Mouse (Mus musculus) heart, postnatal 0 days (tissue): ENCODE data around the gene Sipa1l3. TPM values are rescaled to one million over a fixed set of nuclear protein-coding genes. Genes with fewer than 3 reads are reported as not detected.

Experiments used
- ATAC-seq: fragments of 200-750 bp; cut with Nextera tagmentation; 2 replicates; pipeline ENCODE4 v1.8.0; 2017; ENCODE audit warnings: low read depth, moderate number of reproducible peaks, moderate library complexity; ENCODE audit not compliant: insufficient read depth
- DNase-seq: peaks from one replicate; pipeline ENCODE4 v3.0.0-alpha.2; 2016; ENCODE audit warnings: low spot score
- H3K27ac ChIP-seq: fragments of 300-500 bp; sonication (generic); 2 replicates; pipeline ENCODE4 v1.5.1; 2014; ENCODE audit warnings: low read depth, mild to moderate bottlenecking
- H3K27me3 ChIP-seq: fragments of 300-500 bp; sonication (generic); 2 replicates; pipeline ENCODE4 v1.6.1; 2014; ENCODE audit warnings: low read length, mixed read lengths; ENCODE audit not compliant: control insufficient read depth, insufficient read depth
- H3K36me3 ChIP-seq: fragments of 300-500 bp; sonication (generic); replicated peaks from 2 replicates; pipeline ENCODE4 v1.6.1; 2014; ENCODE audit warnings: low read length, mixed read lengths; ENCODE audit not compliant: control insufficient read depth, insufficient read depth
- H3K4me1 ChIP-seq: fragments of 300-500 bp; sonication (generic); 2 replicates; pipeline ENCODE4 v1.6.1; 2014; ENCODE audit warnings: antibody characterized with exemption; ENCODE audit not compliant: control insufficient read depth, insufficient read depth
- H3K4me2 ChIP-seq: fragments of 300-500 bp; sonication (generic); 2 replicates; pipeline ENCODE4 v1.6.1; 2014; ENCODE audit warnings: low read depth, mild to moderate bottlenecking, low read length, moderate library complexity
- H3K4me3 ChIP-seq: fragments of 300-500 bp; sonication (generic); 2 replicates; pipeline ENCODE4 v1.5.1; 2014; ENCODE audit warnings: low read depth, low read length
- H3K9ac ChIP-seq: fragments of 300-500 bp; sonication (generic); replicated peaks from 2 replicates; pipeline ENCODE4 v1.6.1; 2014; ENCODE audit warnings: low read depth, low read length, mixed read lengths
- H3K9me3 ChIP-seq: fragments of 300-500 bp; sonication (generic); replicated peaks from 2 replicates; pipeline ENCODE4 v1.6.1; 2016; ENCODE audit warnings: low read length; ENCODE audit not compliant: control insufficient read depth
- CTCF ChIP-seq: IDR thresholded peaks from 2 replicates; pipeline ENCODE4 v1.5.1; 2016; ENCODE audit warnings: antibody characterized with exemption, control low read depth, low read depth
- EP300 ChIP-seq: IDR thresholded peaks from 2 replicates; pipeline ENCODE4 v1.6.1; 2016; ENCODE audit warnings: antibody characterized with exemption, low read depth
- WGBS: fragments of 180-500 bp; shearing (Covaris S2); extraction: QIAGEN DNeasy Blood & Tissue Kit; methylation state at CpG from one replicate; pipeline ENCODE4 v1.1.7; 2014; 5-methylcytosine and 5-hydroxymethylcytosine counted together
- polyA plus RNA-seq: library from polyadenylated mRNA; unstranded; fragments of >200 nt; fragmentation: Nextera tagmentation; extraction: Ambion mirVana; gene quantifications from 2 replicates; pipeline ENCODE4 v1.2.1, GENCODE M21; 2015
- total RNA-seq: library from RNA; depleted of rRNA; stranded (reverse); fragments of >200 nt; gene quantifications from 2 replicates; pipeline ENCODE4 v1.2.3, GENCODE M21; 2014; ENCODE audit warnings: low replicate concordance

Sipa1l3 gene
- total and polyA plus RNA-seq, 2 experiments from 2014 or later = 1.7 to 16.2 TPM

GRCm38 (mm10) chr7:29397486-29397885, 121.0 kb downstream of the Sipa1l3 start:
- WGBS = 38% methylated on average over 3 of the region's 3 CpGs
- Histone ChIP-seq H3K27me3 (peaks cover 41% of the 10 kb centered on the region), H3K4me2 (no peak overlapping the region), H3K36me3 (peaks cover 29% of the 10 kb centered on the region), H3K9ac (no peak overlapping the region), H3K4me1 (no peaks in the 10 kb centered on the region), H3K9me3 (no peaks in the 10 kb centered on the region), H3K27ac (no peak overlapping the region), H3K4me3 (no peak overlapping the region)
- TF ChIP-seq EP300 (no peak), CTCF (no peak)
- peak; percentile 39; the same call in 1 of the 2 replicates for ATAC-seq
- no peak for DNase-seq

- H3K4me1 ChIP-seq = no peaks in the 10 kb centered on the region
- 92% methylated on average over 16 of the region's 16 CpGs for WGBS
- H3K36me3 ChIP-seq = peaks cover 29% of the 10 kb centered on the region
- H3K9ac ChIP-seq = no peak overlapping the region
- no peak overlapping the region for H3K27ac ChIP-seq
- H3K9me3 ChIP-seq = no peaks in the 10 kb centered on the region
- DNase-seq (no peak), ATAC-seq (no peak)
- no peak for TF ChIP-seq EP300
- TF ChIP-seq CTCF = no peak
- H3K4me3 ChIP-seq = no peak overlapping the region
- no peak overlapping the region for H3K4me2 ChIP-seq
- peaks cover 39% of the 10 kb centered on the region for H3K27me3 ChIP-seq
Observed at GRCm38 (mm10) chr7:29396943-29397340, 121.5 kb downstream of the Sipa1l3 start.

GRCm38 (mm10) chr7:29396216-29396942, 122.1 kb downstream of the Sipa1l3 start:
- no peak overlapping the region for H3K9ac ChIP-seq
- 85% methylated on average over 12 of the region's 12 CpGs for WGBS
- TF ChIP-seq CTCF = no peak
- TF ChIP-seq EP300 = no peak
- no peak overlapping the region for H3K4me2 ChIP-seq
- no peaks in the 10 kb centered on the region for H3K9me3 ChIP-seq
- ATAC-seq (no peak), DNase-seq (no peak)
- peaks cover 29% of the 10 kb centered on the region for H3K36me3 ChIP-seq
- H3K4me3 ChIP-seq = no peak overlapping the region
- H3K27ac ChIP-seq = no peak overlapping the region
- H3K27me3 ChIP-seq = peaks cover 42% of the 10 kb centered on the region
- H3K4me1 ChIP-seq = no peaks in the 10 kb centered on the region

GRCm38 (mm10) chr7:29395179-29395578, 123.3 kb downstream of the Sipa1l3 start:
- 94% methylated on average over 4 of the region's 4 CpGs for WGBS

DNA sequence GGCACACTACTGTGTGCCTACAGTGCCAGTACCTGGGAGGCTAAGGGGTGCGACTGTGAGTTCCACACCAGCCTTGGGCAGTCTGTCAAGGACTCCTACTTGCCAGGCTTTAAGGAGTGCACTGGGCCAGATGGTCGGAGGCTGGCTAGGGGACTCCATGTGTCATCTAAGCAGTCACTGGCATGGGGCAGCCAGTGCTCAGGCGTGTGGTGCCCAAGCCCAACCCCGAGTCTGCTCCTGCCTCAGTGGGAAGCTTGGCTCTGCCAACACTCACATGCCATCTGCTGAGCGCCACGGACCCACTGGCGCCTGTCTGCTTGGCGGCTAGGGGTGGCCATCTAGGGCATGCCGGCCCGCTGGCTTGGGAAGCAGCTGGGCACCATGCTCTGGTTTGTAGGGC, 125.1 kb downstream of the Sipa1l3 start:
- Histone ChIP-seq H3K9me3 (no peaks in the 10 kb centered on the region), H3K36me3 (peaks cover 14% of the 10 kb centered on the region; the same call in 1 of the 2 replicates), H3K4me3 (no peak overlapping the region), H3K4me2 (no peak overlapping the region), H3K27me3 (peaks cover 26% of the 10 kb centered on the region), H3K27ac (no peak overlapping the region), H3K4me1 (no peaks in the 10 kb centered on the region), H3K9ac (no peak overlapping the region)
- TF ChIP-seq EP300 = no peak
- no peak for TF ChIP-seq CTCF
- ATAC-seq = no peak
- DNase-seq = no peak
- 85% methylated on average over 10 of the region's 10 CpGs for WGBS

More at GRCm38 (mm10) chr7:29395179-29395578, 123.3 kb downstream of the Sipa1l3 start:
- Histone ChIP-seq H3K36me3 (peaks cover 26% of the 10 kb centered on the region), H3K9ac (no peak overlapping the region), H3K9me3 (no peaks in the 10 kb centered on the region), H3K27ac (no peak overlapping the region), H3K4me1 (no peaks in the 10 kb centered on the region), H3K4me3 (no peak overlapping the region), H3K27me3 (peaks cover 32% of the 10 kb centered on the region), H3K4me2 (no peak overlapping the region)
- ATAC-seq = no peak
- TF ChIP-seq CTCF (no peak), EP300 (no peak)
- no peak for DNase-seq
